ENCODE assay signal across 8 mouse cellular contexts in the genomic region with DNA sequence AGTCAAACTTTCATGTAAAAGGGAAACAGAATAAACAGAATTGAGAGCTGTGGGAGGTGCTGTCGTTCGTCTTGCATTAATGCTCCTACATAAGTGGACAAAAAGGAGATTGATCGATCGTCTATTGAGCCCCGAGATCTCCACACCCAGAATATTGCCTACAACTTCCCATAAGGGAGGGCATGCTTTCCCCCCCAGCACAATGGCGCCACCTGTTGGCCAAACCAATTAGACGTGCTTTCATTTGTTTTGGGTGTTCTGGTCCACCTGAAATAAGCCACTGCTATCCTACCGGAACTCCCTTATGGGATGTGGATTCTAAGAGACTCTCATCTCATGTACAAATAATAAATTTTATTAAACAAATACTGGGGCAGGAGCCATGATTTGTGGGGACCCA.
DNase-seq lines count a peak whose midpoint lies in the region; ATAC-seq lines count a peak whose summit lies in the region.

No protein-coding gene starts in this region.

- ATAC-seq in megakaryocyte, adult 5-6 weeks (ENCODE audit: poor library complexity, severe bottlenecking), result peak; percentile 89

- DNase-seq in cerebellum, adult 11 months, result peak; percentile 16
- no peak for DNase-seq in cerebellum, adult 11-12 months
- DNase-seq in CD4-positive helper T cell, adult 2 months (ENCODE audit: low read depth, low spot score), result peak; percentile 5
- peak; percentile 20 for DNase-seq in c-Kit-positive CD71-positive TER-119-negative erythroid progenitor cells, embryonic 14.5 days (ENCODE audit: low read depth)
- peak; percentile 77 for DNase-seq in gastrocnemius, postnatal 10 days
- DNase-seq in layer of hippocampus, adult 8-10 months (ENCODE audit: low spot score in 2 of 2), result peak; percentile 58 to 65
- peak; percentile 34 to 83 for DNase-seq in spleen, postnatal 4 days (ENCODE audit: low spot score in 2 of 2)
